Mouse (Mus musculus): ENCODE data around the gene Fat1. TPM values are rescaled to one million over a fixed set of nuclear protein-coding genes. Genes with fewer than 3 reads are reported as not detected.

The Fat1 gene
- polyA plus RNA-seq, 1 experiment from 2014 or later = 23.1 TPM

GRCm38 (mm10) chr8:45038350-45038749 is 103.1 kb downstream of the Fat1 start:
- no peaks in the 10 kb centered on the region for H3K9me3 ChIP-seq (ENCODE audit: control insufficient read depth, low read length)
- H3K4me3 ChIP-seq (ENCODE audit: low read depth, low read length) = no peak overlapping the region
- H3K27me3 ChIP-seq (ENCODE audit: control insufficient read depth, insufficient read depth, low read length) = no peaks in the 10 kb centered on the region
- DNase-seq (ENCODE audit: low spot score, missing footprints) = no peak
- ATAC-seq (ENCODE audit: low FRiP score) = 0 out of 2 replicates have a peak, but pooled peaks have one; percentile 44
- H3K27ac ChIP-seq (ENCODE audit: low read depth, low read length) = no peak overlapping the region
- H3K4me2 ChIP-seq = no peak overlapping the region
- no peak overlapping the region for H3K9ac ChIP-seq (ENCODE audit: low read length)
- no peaks in the 10 kb centered on the region for H3K4me1 ChIP-seq (ENCODE audit: control insufficient read depth, insufficient read depth, low read length)
- WGBS = 82% methylated on average over 15 of the region's 15 CpGs
- H3K36me3 ChIP-seq (ENCODE audit: control insufficient read depth, insufficient read depth, low read length) = peaks cover 47% of the 10 kb centered on the region

GRCm38 (mm10) chr8:45044160-45044559 is 108.9 kb downstream of the Fat1 start:
- H3K4me1 ChIP-seq (ENCODE audit: control insufficient read depth, insufficient read depth, low read length) = no peaks in the 10 kb centered on the region
- H3K4me2 ChIP-seq = no peak overlapping the region
- H3K27ac ChIP-seq (ENCODE audit: low read depth, low read length) = no peak overlapping the region
- no peak for ATAC-seq (ENCODE audit: low FRiP score)
- peaks cover 33% of the 10 kb centered on the region for H3K36me3 ChIP-seq (ENCODE audit: control insufficient read depth, insufficient read depth, low read length)
- no peak overlapping the region for H3K4me3 ChIP-seq (ENCODE audit: low read depth, low read length)
- no peaks in the 10 kb centered on the region for H3K27me3 ChIP-seq (ENCODE audit: control insufficient read depth, insufficient read depth, low read length)
- H3K9me3 ChIP-seq (ENCODE audit: control insufficient read depth, low read length) = no peaks in the 10 kb centered on the region
- no peak for DNase-seq (ENCODE audit: low spot score, missing footprints)
- 97% methylated on average over 26 of the region's 26 CpGs for WGBS
- H3K9ac ChIP-seq (ENCODE audit: low read length) = no peak overlapping the region

- no peak for DNase-seq (ENCODE audit: low spot score, missing footprints)
- peaks cover 16% of the 10 kb centered on the region; the same call in 1 of the 2 replicates for H3K36me3 ChIP-seq (ENCODE audit: control insufficient read depth, insufficient read depth, low read length)
- H3K9me3 ChIP-seq (ENCODE audit: control insufficient read depth, low read length) = no peaks in the 10 kb centered on the region
- no peaks in the 10 kb centered on the region for H3K27me3 ChIP-seq (ENCODE audit: control insufficient read depth, insufficient read depth, low read length)
- no peaks in the 10 kb centered on the region for H3K4me1 ChIP-seq (ENCODE audit: control insufficient read depth, insufficient read depth, low read length)
- H3K27ac ChIP-seq (ENCODE audit: low read depth, low read length) = no peak overlapping the region
- 94% methylated on average over 8 of the region's 8 CpGs for WGBS
- H3K9ac ChIP-seq (ENCODE audit: low read length) = no peak overlapping the region
- H3K4me3 ChIP-seq (ENCODE audit: low read depth, low read length) = no peak overlapping the region
- H3K4me2 ChIP-seq = no peak overlapping the region
- no peak for ATAC-seq (ENCODE audit: low FRiP score)
Observed at GRCm38 (mm10) chr8:45050451-45050850, 115.2 kb downstream of the Fat1 start.

- Histone ChIP-seq H3K9ac (ENCODE audit: low read length) (no peak overlapping the region), H3K4me1 (ENCODE audit: control insufficient read depth, insufficient read depth, low read length) (no peaks in the 10 kb centered on the region), H3K4me3 (ENCODE audit: low read depth, low read length) (no peak overlapping the region), H3K27ac (ENCODE audit: low read depth, low read length) (no peak overlapping the region), H3K4me2 (no peak overlapping the region), H3K27me3 (ENCODE audit: control insufficient read depth, insufficient read depth, low read length) (no peaks in the 10 kb centered on the region), H3K9me3 (ENCODE audit: control insufficient read depth, low read length) (no peaks in the 10 kb centered on the region), H3K36me3 (ENCODE audit: control insufficient read depth, insufficient read depth, low read length) (peaks cover 16% of the 10 kb centered on the region; the same call in 1 of the 2 replicates)
- no peak for ATAC-seq (ENCODE audit: low FRiP score)
- WGBS = 96% methylated on average over 30 of the region's 30 CpGs
- DNase-seq (ENCODE audit: low spot score, missing footprints) = no peak
Observed at GRCm38 (mm10) chr8:45051236-45051635, 116.0 kb downstream of the Fat1 start.

DNA sequence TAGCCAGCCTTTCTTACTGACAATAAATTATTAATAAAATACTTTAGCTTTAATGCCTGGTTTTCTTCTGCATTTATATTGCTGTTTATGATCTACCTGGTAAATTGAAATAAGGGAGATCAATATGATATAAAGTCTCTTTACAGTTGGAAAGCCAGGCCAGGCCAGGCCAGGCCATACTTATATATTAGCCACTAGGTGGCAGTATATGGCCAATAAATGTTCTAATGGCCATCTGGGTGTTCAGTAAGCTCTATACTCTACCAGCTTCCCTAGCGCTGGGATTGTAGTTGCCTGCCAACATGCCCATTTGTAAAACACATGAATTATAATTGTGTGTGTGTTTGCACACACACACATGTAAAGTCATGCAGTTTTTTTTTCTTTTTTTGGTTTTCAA is 117.0 kb downstream of the Fat1 start:
- DNase-seq (ENCODE audit: low spot score, missing footprints) (no peak), ATAC-seq (ENCODE audit: low FRiP score) (peak; percentile 80)
- H3K4me3 ChIP-seq (ENCODE audit: low read depth, low read length) = no peak overlapping the region
- WGBS = 96% methylated on average over 1 of the region's 1 CpGs
- no peaks in the 10 kb centered on the region for H3K27me3 ChIP-seq (ENCODE audit: control insufficient read depth, insufficient read depth, low read length)
- peaks cover 16% of the 10 kb centered on the region; the same call in 1 of the 2 replicates for H3K36me3 ChIP-seq (ENCODE audit: control insufficient read depth, insufficient read depth, low read length)
- H3K9me3 ChIP-seq (ENCODE audit: control insufficient read depth, low read length) = no peaks in the 10 kb centered on the region
- no peak overlapping the region for H3K4me2 ChIP-seq
- H3K4me1 ChIP-seq (ENCODE audit: control insufficient read depth, insufficient read depth, low read length) = no peaks in the 10 kb centered on the region
- H3K27ac ChIP-seq (ENCODE audit: low read depth, low read length) = no peak overlapping the region
- H3K9ac ChIP-seq (ENCODE audit: low read length) = no peak overlapping the region

GRCm38 (mm10) chr8:45052618-45053017 is 117.4 kb downstream of the Fat1 start:
- no peak overlapping the region for H3K27ac ChIP-seq (ENCODE audit: low read depth, low read length)
- H3K4me1 ChIP-seq (ENCODE audit: control insufficient read depth, insufficient read depth, low read length) = no peaks in the 10 kb centered on the region
- DNase-seq (ENCODE audit: low spot score, missing footprints) (no peak), ATAC-seq (ENCODE audit: low FRiP score) (0 out of 2 replicates have a peak, but pooled peaks have one; percentile 10)
- H3K4me2 ChIP-seq = no peak overlapping the region
- no peaks in the 10 kb centered on the region for H3K27me3 ChIP-seq (ENCODE audit: control insufficient read depth, insufficient read depth, low read length)
- 94% methylated on average over 9 of the region's 9 CpGs for WGBS
- H3K9ac ChIP-seq (ENCODE audit: low read length) = no peak overlapping the region
- no peaks in the 10 kb centered on the region for H3K9me3 ChIP-seq (ENCODE audit: control insufficient read depth, low read length)
- H3K4me3 ChIP-seq (ENCODE audit: low read depth, low read length) = no peak overlapping the region
- H3K36me3 ChIP-seq (ENCODE audit: control insufficient read depth, insufficient read depth, low read length) = peaks cover 16% of the 10 kb centered on the region; the same call in 1 of the 2 replicates

DNA sequence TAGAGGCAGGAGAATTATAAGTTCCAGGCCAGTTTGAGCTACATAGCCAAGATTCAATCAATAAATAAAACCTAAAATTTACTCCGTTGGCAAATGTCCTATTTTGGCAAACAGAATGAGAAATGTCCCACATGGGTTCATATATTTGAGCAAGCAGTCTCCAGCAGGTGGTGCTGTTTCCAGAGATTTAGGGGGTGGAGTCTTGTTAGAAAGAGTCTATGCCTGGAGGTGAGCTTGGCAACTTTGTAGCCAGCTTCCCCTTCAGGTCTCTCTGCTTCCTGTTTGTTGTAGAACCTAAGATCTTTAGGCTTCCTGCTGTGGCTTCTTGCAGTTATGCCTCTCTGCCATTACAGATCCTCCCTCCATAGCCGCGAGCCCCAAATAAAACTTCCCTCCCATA is 120.3 kb downstream of the Fat1 start:
- no peak for ATAC-seq (ENCODE audit: low FRiP score)
- no peak for DNase-seq (ENCODE audit: low spot score, missing footprints)
- H3K4me1 ChIP-seq (ENCODE audit: control insufficient read depth, insufficient read depth, low read length) = no peaks in the 10 kb centered on the region
- H3K36me3 ChIP-seq (ENCODE audit: control insufficient read depth, insufficient read depth, low read length) = peaks cover 9% of the 10 kb centered on the region; the same call in 1 of the 2 replicates
- H3K27me3 ChIP-seq (ENCODE audit: control insufficient read depth, insufficient read depth, low read length) = no peaks in the 10 kb centered on the region
- H3K4me3 ChIP-seq (ENCODE audit: low read depth, low read length) = no peak overlapping the region
- H3K9ac ChIP-seq (ENCODE audit: low read length) = no peak overlapping the region
- WGBS = 98% methylated on average over 3 of the region's 3 CpGs
- H3K9me3 ChIP-seq (ENCODE audit: control insufficient read depth, low read length) = no peaks in the 10 kb centered on the region
- H3K27ac ChIP-seq (ENCODE audit: low read depth, low read length) = no peak overlapping the region
- H3K4me2 ChIP-seq = no peak overlapping the region

- 38% methylated on average over 2 of the region's 3 CpGs for WGBS
- Histone ChIP-seq H3K4me2 (no peak overlapping the region), H3K4me3 (ENCODE audit: low read depth, low read length) (no peak overlapping the region), H3K9me3 (ENCODE audit: control insufficient read depth, low read length) (no peaks in the 10 kb centered on the region), H3K36me3 (ENCODE audit: control insufficient read depth, insufficient read depth, low read length) (no peaks in the 10 kb centered on the region; the same call in 1 of the 2 replicates), H3K9ac (ENCODE audit: low read length) (no peak overlapping the region), H3K4me1 (ENCODE audit: control insufficient read depth, insufficient read depth, low read length) (no peaks in the 10 kb centered on the region), H3K27ac (ENCODE audit: low read depth, low read length) (no peak overlapping the region), H3K27me3 (ENCODE audit: control insufficient read depth, insufficient read depth, low read length) (no peaks in the 10 kb centered on the region)
- DNase-seq (ENCODE audit: low spot score, missing footprints) (no peak), ATAC-seq (ENCODE audit: low FRiP score) (no peak)
Observed at GRCm38 (mm10) chr8:45056810-45057209, 121.6 kb downstream of the Fat1 start.

- Histone ChIP-seq H3K9ac (ENCODE audit: low read length) (no peak overlapping the region), H3K4me2 (no peak overlapping the region), H3K27me3 (ENCODE audit: control insufficient read depth, insufficient read depth, low read length) (no peaks in the 10 kb centered on the region), H3K36me3 (ENCODE audit: control insufficient read depth, insufficient read depth, low read length) (no peaks in the 10 kb centered on the region), H3K27ac (ENCODE audit: low read depth, low read length) (no peak overlapping the region), H3K4me1 (ENCODE audit: control insufficient read depth, insufficient read depth, low read length) (peaks cover 3% of the 10 kb centered on the region; the same call in 1 of the 2 replicates), H3K4me3 (ENCODE audit: low read depth, low read length) (no peak overlapping the region), H3K9me3 (ENCODE audit: control insufficient read depth, low read length) (no peaks in the 10 kb centered on the region)
- ATAC-seq (ENCODE audit: low FRiP score) (no peak), DNase-seq (ENCODE audit: low spot score, missing footprints) (no peak)
- WGBS = 92% methylated on average over 2 of the region's 2 CpGs
Observed at GRCm38 (mm10) chr8:45060083-45060482, 124.8 kb downstream of the Fat1 start.

All from midbrain, embryonic 11.5 days (tissue).